Mouse (Mus musculus): ENCODE measurements around the gene Pnkp.

Gene Pnkp

GRCm38 (mm10) chr7:44852259-44853027 lies 4.5 kb upstream of the Pnkp start:
- DNase-seq (ENCODE audit: low read depth in 1 of 2, low spot score in 2 of 2), result no peak

GRCm38 (mm10) chr7:44853065-44853464 lies 3.9 kb upstream of the Pnkp start:
- DNase-seq (ENCODE audit: low read depth in 1 of 2, low spot score in 2 of 2), result no peak

GRCm38 (mm10) chr7:44853596-44854355 lies 3.2 kb upstream of the Pnkp start:
- DNase-seq (ENCODE audit: low read depth in 1 of 2, low spot score in 2 of 2), result no peak

GRCm38 (mm10) chr7:44854356-44855031 lies 2.4 kb upstream of the Pnkp start:
- DNase-seq (ENCODE audit: low read depth in 1 of 2, low spot score in 2 of 2), result peak; percentile 42 to 66

- no peak for DNase-seq (ENCODE audit: low read depth in 1 of 2, low spot score in 2 of 2)
Observed at GRCm38 (mm10) chr7:44855036-44855435, 1.9 kb upstream of the Pnkp start.

- DNase-seq (ENCODE audit: low read depth in 1 of 2, low spot score in 2 of 2), result no peak
Observed at GRCm38 (mm10) chr7:44856265-44856916, 548 bp upstream of the Pnkp start.

- no peak for DNase-seq (ENCODE audit: low read depth in 1 of 2, low spot score in 2 of 2)
Observed at GRCm38 (mm10) chr7:44857905-44858304, 966 bp downstream of the Pnkp start.

- DNase-seq (ENCODE audit: low read depth in 1 of 2, low spot score in 2 of 2), result no peak
Observed at GRCm38 (mm10) chr7:44859896-44860295, 3.0 kb downstream of the Pnkp start.

GRCm38 (mm10) chr7:44860576-44861428 lies 3.9 kb downstream of the Pnkp start:
- peak in 1 of 2 experiments; percentile 33 for DNase-seq (ENCODE audit: low read depth in 1 of 2, low spot score in 2 of 2)

GRCm38 (mm10) chr7:44861429-44861816 lies 4.5 kb downstream of the Pnkp start:
- DNase-seq (ENCODE audit: low read depth in 1 of 2, low spot score in 2 of 2), result no peak

GRCm38 (mm10) chr7:44862434-44862833 lies 5.5 kb downstream of the Pnkp start:
- DNase-seq (ENCODE audit: low read depth in 1 of 2, low spot score in 2 of 2), result no peak

GRCm38 (mm10) chr7:44863210-44863609 lies 6.3 kb downstream of the Pnkp start:
- DNase-seq (ENCODE audit: low read depth in 1 of 2, low spot score in 2 of 2), result no peak

GRCm38 (mm10) chr7:44863982-44864494 lies 7.1 kb downstream of the Pnkp start:
- no peak for DNase-seq (ENCODE audit: low read depth in 1 of 2, low spot score in 2 of 2)

- no peak for DNase-seq (ENCODE audit: low read depth in 1 of 2, low spot score in 2 of 2)
Observed at GRCm38 (mm10) chr7:44864595-44865542, 7.9 kb downstream of the Pnkp start.

- peak in 1 of 2 experiments; percentile 52 for DNase-seq (ENCODE audit: low read depth in 1 of 2, low spot score in 2 of 2)
Observed at GRCm38 (mm10) chr7:44866276-44867009, 9.5 kb downstream of the Pnkp start.

- no peak for DNase-seq (ENCODE audit: low read depth in 1 of 2, low spot score in 2 of 2)
Observed at GRCm38 (mm10) chr7:44867010-44867702, 10.2 kb downstream of the Pnkp start.

- no peak for DNase-seq (ENCODE audit: low read depth in 1 of 2, low spot score in 2 of 2)
Observed at GRCm38 (mm10) chr7:44867802-44868201, 10.9 kb downstream of the Pnkp start.

- DNase-seq (ENCODE audit: low read depth in 1 of 2, low spot score in 2 of 2), result no peak
Observed at GRCm38 (mm10) chr7:44868465-44868864, 11.5 kb downstream of the Pnkp start.

Data from monocyte, adult 2 months (primary cell).